Mouse (Mus musculus): ENCODE measurements around the gene Yipf3.

The Yipf3 gene

GRCm38 (mm10) chr17:46283911-46284310 lies 36.0 kb downstream of the Yipf3 start:
- DNase-seq (ENCODE audit: low spot score) = no peak

GRCm38 (mm10) chr17:46284653-46285052 lies 36.8 kb downstream of the Yipf3 start:
- DNase-seq (ENCODE audit: low spot score) = no peak

GRCm38 (mm10) chr17:46285407-46285806 lies 37.5 kb downstream of the Yipf3 start:
- no peak for DNase-seq (ENCODE audit: low spot score)

- DNase-seq (ENCODE audit: low spot score) = no peak
Measured at GRCm38 (mm10) chr17:46287678-46288095, 39.8 kb downstream of the Yipf3 start.

GRCm38 (mm10) chr17:46296601-46297000 lies 48.7 kb downstream of the Yipf3 start:
- no peak for DNase-seq (ENCODE audit: low spot score)

- no peak for DNase-seq (ENCODE audit: low spot score)
Measured at GRCm38 (mm10) chr17:46297028-46297363, 49.1 kb downstream of the Yipf3 start.

GRCm38 (mm10) chr17:46297364-46298219 lies 49.7 kb downstream of the Yipf3 start, which contains the start of gene Dlk2:
Gene Dlk2 (plus strand): TSS chr17:46297421.
- no peak for DNase-seq (ENCODE audit: low spot score)

- peak; percentile 74 for DNase-seq (ENCODE audit: low spot score)
Measured at GRCm38 (mm10) chr17:46298220-46298913, 50.5 kb downstream of the Yipf3 start.

GRCm38 (mm10) chr17:46301892-46302291 lies 54.0 kb downstream of the Yipf3 start:
- no peak for DNase-seq (ENCODE audit: low spot score)
